Mouse (Mus musculus): ENCODE measurements at regions not wholly inside any gene's neighbourhood (a gene's known extent, or its start where the extent isn't known, plus 50 kb on each side); places are given as distances from the start of the nearest gene placed in this dataset.
A peak's percentile ranks its signal among the peaks of the same experiment; 100 is the strongest.

GRCm38 (mm10) chr3:128226930-128227585, 330.9 kb upstream of the Fam241a start:
- DNase-seq (ENCODE audit: inconsistent ontology term) = no peak

GRCm38 (mm10) chr3:128226503-128226902, 330.4 kb upstream of the Fam241a start:
- no peak for DNase-seq (ENCODE audit: inconsistent ontology term)

- DNase-seq (ENCODE audit: inconsistent ontology term) = peak; percentile 83
Measured at GRCm38 (mm10) chr3:128222344-128222743, 326.2 kb upstream of the Fam241a start.

GRCm38 (mm10) chr3:128221625-128222024, 325.5 kb upstream of the Fam241a start:
- peak; percentile 9 for DNase-seq (ENCODE audit: inconsistent ontology term)

GRCm38 (mm10) chr3:128220776-128221550, 324.8 kb upstream of the Fam241a start:
- DNase-seq (ENCODE audit: inconsistent ontology term) = peak; percentile 10

- DNase-seq (ENCODE audit: inconsistent ontology term) = no peak
Measured at GRCm38 (mm10) chr3:128217765-128218415, 321.8 kb upstream of the Fam241a start.

GRCm38 (mm10) chr3:128212256-128212655, 316.1 kb upstream of the Fam241a start:
- DNase-seq (ENCODE audit: inconsistent ontology term) = peak; percentile 23

GRCm38 (mm10) chr3:128210591-128210990, 314.5 kb upstream of the Fam241a start:
- no peak for DNase-seq (ENCODE audit: inconsistent ontology term)

GRCm38 (mm10) chr3:128206948-128207347, 310.8 kb upstream of the Fam241a start:
- DNase-seq (ENCODE audit: inconsistent ontology term) = no peak

GRCm38 (mm10) chr3:128206483-128206882, 310.4 kb upstream of the Fam241a start:
- no peak for DNase-seq (ENCODE audit: inconsistent ontology term)

GRCm38 (mm10) chr3:128200574-128201235, 304.6 kb upstream of the Fam241a start:
- DNase-seq (ENCODE audit: inconsistent ontology term) = no peak

GRCm38 (mm10) chr3:128199466-128199865, 303.3 kb upstream of the Fam241a start:
- DNase-seq (ENCODE audit: inconsistent ontology term) = peak; percentile 17

- no peak for DNase-seq (ENCODE audit: inconsistent ontology term)
Measured at GRCm38 (mm10) chr3:128192046-128192800, 296.1 kb upstream of the Fam241a start.

- DNase-seq (ENCODE audit: inconsistent ontology term) = no peak
Measured at GRCm38 (mm10) chr3:128187330-128188044, 291.4 kb upstream of the Fam241a start.

GRCm38 (mm10) chr3:128186278-128186677, 290.2 kb upstream of the Fam241a start:
- DNase-seq (ENCODE audit: inconsistent ontology term) = peak; percentile 64

GRCm38 (mm10) chr3:128181221-128181908, 285.2 kb upstream of the Fam241a start:
- DNase-seq (ENCODE audit: inconsistent ontology term) = no peak

GRCm38 (mm10) chr3:128149216-128149615, 253.1 kb upstream of the Fam241a start:
- DNase-seq (ENCODE audit: inconsistent ontology term) = peak; percentile 18

- DNase-seq (ENCODE audit: inconsistent ontology term) = no peak
Measured at GRCm38 (mm10) chr3:128145329-128145728, 249.2 kb upstream of the Fam241a start.

- no peak for DNase-seq (ENCODE audit: inconsistent ontology term)
Measured at GRCm38 (mm10) chr3:128127836-128128235, 231.7 kb upstream of the Fam241a start.

- DNase-seq (ENCODE audit: inconsistent ontology term) = peak; percentile 65
Measured at GRCm38 (mm10) chr3:128126664-128127063, 230.5 kb upstream of the Fam241a start.
